Mouse (Mus musculus): ENCODE data around the gene Il10rb.
A peak's percentile ranks its signal among the peaks of the same experiment; 100 is the strongest.

Gene Il10rb

DNA sequence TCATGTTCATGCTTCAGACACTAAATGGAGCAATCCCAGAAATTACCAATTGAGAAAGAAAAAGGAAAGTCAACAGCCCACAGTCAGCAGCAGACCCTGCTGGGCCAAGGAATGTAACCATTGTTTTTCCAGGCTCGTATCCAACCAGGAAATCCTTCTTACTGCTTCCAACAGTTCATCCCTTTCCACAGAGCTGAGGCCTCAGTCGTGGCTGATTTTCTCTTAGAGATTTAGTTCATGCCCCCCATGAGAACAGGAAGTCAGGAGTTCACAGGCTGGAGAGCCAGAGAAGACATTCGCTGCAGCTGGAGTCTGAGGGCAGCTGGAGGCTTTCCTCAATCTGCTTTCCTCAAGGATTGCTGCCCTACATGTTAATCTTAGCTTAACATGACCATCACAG lies 42.5 kb upstream of the Il10rb start:
- H3K4me1 ChIP-seq (replicated peaks; ENCODE audit: low read depth, low read length): no peaks in the 10 kb centered on the region
- no peaks in the 10 kb centered on the region for H3K36me3 ChIP-seq (ENCODE audit: insufficient read depth, low read length)
- H3K4me3 ChIP-seq (replicated peaks; ENCODE audit: low read length): no peak overlapping the region
- peaks cover 9% of the 10 kb centered on the region; the same call in 1 of the 2 replicates for H3K27me3 ChIP-seq (ENCODE audit: insufficient read depth, low read length)
- no peak for TF ChIP-seq CTCF (conservative IDR thresholded peaks at IDR 0.05; ENCODE audit: low read length)
- H3K9me3 ChIP-seq (ENCODE audit: low read length): no peaks in the 10 kb centered on the region; the same call in 1 of the 2 replicates

GRCm38 (mm10) chr16:91366567-91366966 lies 39.4 kb upstream of the Il10rb start:
- no peaks in the 10 kb centered on the region; the same call in 1 of the 2 replicates for H3K9me3 ChIP-seq (ENCODE audit: low read length)
- no peaks in the 10 kb centered on the region for H3K36me3 ChIP-seq (ENCODE audit: insufficient read depth, low read length)
- no peak for TF ChIP-seq POU5F1 (IDR thresholded peaks at IDR 0.05; ENCODE audit: borderline replicate concordance, low read length)
- no peak for TF ChIP-seq NANOG (IDR thresholded peaks at IDR 0.05; ENCODE audit: borderline replicate concordance, low read length)
- TF ChIP-seq CTCF (conservative IDR thresholded peaks at IDR 0.05; ENCODE audit: low read length): no peak
- H3K27me3 ChIP-seq (ENCODE audit: insufficient read depth, low read length): peaks cover 12% of the 10 kb centered on the region; the same call in 1 of the 2 replicates
- no peaks in the 10 kb centered on the region for H3K4me1 ChIP-seq (replicated peaks; ENCODE audit: low read depth, low read length)
- no peak overlapping the region for H3K4me3 ChIP-seq (replicated peaks; ENCODE audit: low read length)

DNA sequence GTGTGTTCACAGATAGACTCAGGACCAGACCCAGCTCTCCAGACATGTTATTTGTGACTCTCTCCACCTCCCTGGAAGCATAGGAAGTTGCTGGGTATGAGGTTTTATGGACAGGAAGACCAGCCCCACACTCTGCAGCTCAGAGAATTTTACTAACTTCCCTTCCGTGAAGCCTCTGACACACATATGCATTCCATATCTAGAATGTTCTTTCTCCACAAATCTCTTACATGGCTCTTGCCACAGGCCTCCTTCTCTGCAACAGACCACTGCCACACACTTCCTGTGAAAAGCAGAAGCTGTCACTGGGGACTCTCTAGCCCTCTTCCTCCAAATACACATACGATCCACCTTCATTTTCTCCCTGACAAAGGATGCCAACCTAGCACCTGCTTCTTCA lies 38.9 kb upstream of the Il10rb start:
- H3K27me3 ChIP-seq (ENCODE audit: insufficient read depth, low read length): peaks cover 12% of the 10 kb centered on the region; the same call in 1 of the 2 replicates

GRCm38 (mm10) chr16:91372577-91373472 lies 33.1 kb upstream of the Il10rb start, which contains the start of gene Ifnar2:
Ifnar2 (plus strand) TSS chr16:91372783.
- Histone ChIP-seq H3K4me3 (replicated peaks; ENCODE audit: low read length) (peak within 1 kb of the TSS; percentile 98), H3K9me3 (ENCODE audit: low read length) (no peaks in the 10 kb centered on the region; the same call in 1 of the 2 replicates), H3K36me3 (ENCODE audit: insufficient read depth, low read length) (no peaks in the 10 kb centered on the region), H3K27me3 (ENCODE audit: insufficient read depth, low read length) (peaks cover 8% of the 10 kb centered on the region; the same call in 1 of the 2 replicates), H3K4me1 (replicated peaks; ENCODE audit: low read depth, low read length) (peaks cover 32% of the 10 kb centered on the region)
- no peak for TF ChIP-seq NANOG (IDR thresholded peaks at IDR 0.05; ENCODE audit: borderline replicate concordance, low read length)
- TF ChIP-seq CTCF (conservative IDR thresholded peaks at IDR 0.05; ENCODE audit: low read length): no peak

More for the DNA sequence above, 38.9 kb upstream of the Il10rb start:
- no peak for TF ChIP-seq POU5F1 (IDR thresholded peaks at IDR 0.05; ENCODE audit: borderline replicate concordance, low read length)
- no peak for TF ChIP-seq CTCF (conservative IDR thresholded peaks at IDR 0.05; ENCODE audit: low read length)
- TF ChIP-seq NANOG (IDR thresholded peaks at IDR 0.05; ENCODE audit: borderline replicate concordance, low read length): no peak
- no peaks in the 10 kb centered on the region; the same call in 1 of the 2 replicates for H3K9me3 ChIP-seq (ENCODE audit: low read length)
- H3K4me3 ChIP-seq (replicated peaks; ENCODE audit: low read length): no peak overlapping the region
- no peaks in the 10 kb centered on the region; the same call in 1 of the 2 replicates for H3K4me1 ChIP-seq (replicated peaks; ENCODE audit: low read depth, low read length)
- H3K36me3 ChIP-seq (ENCODE audit: insufficient read depth, low read length): no peaks in the 10 kb centered on the region

DNA sequence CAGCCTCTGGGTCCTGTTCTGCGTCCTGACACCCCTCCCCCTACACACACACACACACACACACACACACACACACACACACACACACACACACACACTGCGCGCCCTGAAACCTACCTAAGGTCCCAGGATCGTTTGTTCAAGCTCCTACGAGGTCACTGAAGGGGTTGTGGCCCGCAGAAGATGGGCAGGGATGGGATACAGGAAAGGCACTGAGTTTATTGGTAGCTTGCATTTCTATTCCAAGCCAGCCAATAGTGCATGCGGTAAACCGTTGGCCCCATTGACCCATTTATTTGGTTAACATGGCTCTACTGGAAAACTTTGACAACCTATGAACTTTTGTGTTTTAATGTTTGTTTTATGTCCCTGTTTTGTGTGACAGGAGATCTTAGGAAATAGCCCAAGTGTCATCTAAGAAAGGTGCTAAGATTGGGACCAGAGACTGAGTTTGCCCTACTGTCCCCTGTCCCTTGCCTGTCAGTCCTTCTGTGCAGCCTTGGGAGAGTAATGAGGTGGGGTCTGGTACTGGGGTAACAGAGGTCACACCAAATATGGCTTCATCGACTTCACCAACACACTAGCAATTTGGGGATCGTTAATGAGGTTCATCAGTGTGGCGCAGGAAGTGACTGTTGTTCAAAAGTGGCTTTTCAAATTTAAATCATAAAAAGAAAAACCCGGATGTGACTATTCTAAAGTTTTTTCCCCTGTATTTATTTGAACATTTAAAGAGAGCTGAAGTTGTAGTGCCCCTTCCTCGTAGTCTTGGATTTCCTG lies 32.3 kb upstream of the Il10rb start:
- Histone ChIP-seq H3K4me3 (replicated peaks; ENCODE audit: low read length) (peak overlapping the region; percentile 98), H3K4me1 (replicated peaks; ENCODE audit: low read depth, low read length) (peaks cover 40% of the 10 kb centered on the region), H3K36me3 (ENCODE audit: insufficient read depth, low read length) (no peaks in the 10 kb centered on the region), H3K27me3 (ENCODE audit: insufficient read depth, low read length) (peaks cover 5% of the 10 kb centered on the region; the same call in 1 of the 2 replicates), H3K9me3 (ENCODE audit: low read length) (no peaks in the 10 kb centered on the region)
- no peak for TF ChIP-seq POU5F1 (IDR thresholded peaks at IDR 0.05; ENCODE audit: borderline replicate concordance, low read length)
- no peak for TF ChIP-seq CTCF (conservative IDR thresholded peaks at IDR 0.05; ENCODE audit: low read length)
- TF ChIP-seq NANOG (IDR thresholded peaks at IDR 0.05; ENCODE audit: borderline replicate concordance, low read length): no peak

DNA sequence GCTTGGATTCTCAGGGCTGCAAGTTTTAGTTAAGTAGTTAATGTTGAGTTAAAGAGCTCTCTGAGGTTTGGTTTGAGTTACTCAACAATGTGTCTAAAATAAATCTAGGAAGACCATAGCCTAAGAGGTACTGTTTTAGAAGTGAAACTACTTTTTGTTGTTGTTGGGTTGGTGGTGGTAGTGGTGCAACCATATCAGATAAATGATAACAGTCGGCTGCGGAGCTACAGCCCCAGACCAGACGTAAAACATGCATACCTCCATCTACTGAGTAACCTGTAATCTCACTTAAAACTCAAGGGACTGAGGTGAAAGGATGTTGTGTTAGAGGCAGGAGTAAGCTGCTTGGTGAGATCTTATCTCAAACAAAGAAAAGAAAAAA lies 31.7 kb upstream of the Il10rb start:
- no peaks in the 10 kb centered on the region for H3K9me3 ChIP-seq (ENCODE audit: low read length)
- peaks cover 45% of the 10 kb centered on the region for H3K4me1 ChIP-seq (replicated peaks; ENCODE audit: low read depth, low read length)
- no peaks in the 10 kb centered on the region for H3K36me3 ChIP-seq (ENCODE audit: insufficient read depth, low read length)
- H3K27me3 ChIP-seq (ENCODE audit: insufficient read depth, low read length): peaks cover 5% of the 10 kb centered on the region; the same call in 1 of the 2 replicates
- H3K4me3 ChIP-seq (replicated peaks; ENCODE audit: low read length): no peak overlapping the region
- TF ChIP-seq POU5F1 (IDR thresholded peaks at IDR 0.05; ENCODE audit: borderline replicate concordance, low read length) (no peak), NANOG (IDR thresholded peaks at IDR 0.05; ENCODE audit: borderline replicate concordance, low read length) (no peak), CTCF (conservative IDR thresholded peaks at IDR 0.05; ENCODE audit: low read length) (no peak)

- Histone ChIP-seq H3K4me3 (replicated peaks; ENCODE audit: low read length) (no peak overlapping the region), H3K27me3 (ENCODE audit: insufficient read depth, low read length) (peaks cover 2% of the 10 kb centered on the region; the same call in 1 of the 2 replicates), H3K9me3 (ENCODE audit: low read length) (no peaks in the 10 kb centered on the region), H3K4me1 (replicated peaks; ENCODE audit: low read depth, low read length) (peaks cover 66% of the 10 kb centered on the region), H3K36me3 (ENCODE audit: insufficient read depth, low read length) (no peaks in the 10 kb centered on the region)
- TF ChIP-seq CTCF (conservative IDR thresholded peaks at IDR 0.05; ENCODE audit: low read length): no peak
- TF ChIP-seq POU5F1 (IDR thresholded peaks at IDR 0.05; ENCODE audit: borderline replicate concordance, low read length): no peak
- TF ChIP-seq NANOG (IDR thresholded peaks at IDR 0.05; ENCODE audit: borderline replicate concordance, low read length): no peak
Observed at GRCm38 (mm10) chr16:91376701-91377100, 29.3 kb upstream of the Il10rb start.

DNA sequence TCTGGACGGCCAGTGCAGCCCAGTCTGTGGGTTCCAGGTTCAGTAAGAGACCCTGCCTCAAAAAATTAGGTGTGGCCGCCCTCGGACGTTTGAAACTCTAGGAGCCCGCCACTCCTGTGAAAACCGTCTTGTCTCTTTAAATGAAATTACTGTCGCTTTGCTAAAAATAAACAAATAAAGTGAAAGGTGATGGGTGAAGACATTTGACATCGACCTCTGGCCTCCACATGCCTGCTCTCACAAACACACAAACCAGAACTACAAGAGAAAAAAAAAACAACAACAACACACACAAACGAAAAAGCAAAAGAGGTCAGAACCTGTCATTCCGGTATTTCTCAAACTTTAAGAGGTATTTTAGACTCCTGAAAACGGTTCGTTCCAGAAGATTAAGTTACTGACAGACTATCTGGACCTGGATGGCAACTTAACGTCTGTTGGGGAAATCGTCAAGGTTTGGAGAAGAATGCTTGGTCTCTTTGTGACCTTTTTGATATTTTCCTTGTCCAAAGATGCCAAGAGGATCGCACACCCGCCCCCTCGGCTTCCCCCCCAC lies 27.5 kb upstream of the Il10rb start:
- peaks cover 78% of the 10 kb centered on the region for H3K4me1 ChIP-seq (replicated peaks; ENCODE audit: low read depth, low read length)

More for the DNA sequence above, 27.5 kb upstream of the Il10rb start:
- H3K27me3 ChIP-seq (ENCODE audit: insufficient read depth, low read length): peaks cover 2% of the 10 kb centered on the region; the same call in 1 of the 2 replicates
- H3K4me3 ChIP-seq (replicated peaks; ENCODE audit: low read length): peak overlapping the region; percentile 17; the same call in 1 of the 2 replicates
- H3K9me3 ChIP-seq (ENCODE audit: low read length): no peaks in the 10 kb centered on the region
- no peaks in the 10 kb centered on the region for H3K36me3 ChIP-seq (ENCODE audit: insufficient read depth, low read length)
- TF ChIP-seq POU5F1 (IDR thresholded peaks at IDR 0.05; ENCODE audit: borderline replicate concordance, low read length) (no peak), CTCF (conservative IDR thresholded peaks at IDR 0.05; ENCODE audit: low read length) (no peak), NANOG (IDR thresholded peaks at IDR 0.05; ENCODE audit: borderline replicate concordance, low read length) (no peak)

Measured in E14TG2a.4 (cell line).